ENCODE assay signal across 9 mouse cellular contexts in the genomic region with DNA sequence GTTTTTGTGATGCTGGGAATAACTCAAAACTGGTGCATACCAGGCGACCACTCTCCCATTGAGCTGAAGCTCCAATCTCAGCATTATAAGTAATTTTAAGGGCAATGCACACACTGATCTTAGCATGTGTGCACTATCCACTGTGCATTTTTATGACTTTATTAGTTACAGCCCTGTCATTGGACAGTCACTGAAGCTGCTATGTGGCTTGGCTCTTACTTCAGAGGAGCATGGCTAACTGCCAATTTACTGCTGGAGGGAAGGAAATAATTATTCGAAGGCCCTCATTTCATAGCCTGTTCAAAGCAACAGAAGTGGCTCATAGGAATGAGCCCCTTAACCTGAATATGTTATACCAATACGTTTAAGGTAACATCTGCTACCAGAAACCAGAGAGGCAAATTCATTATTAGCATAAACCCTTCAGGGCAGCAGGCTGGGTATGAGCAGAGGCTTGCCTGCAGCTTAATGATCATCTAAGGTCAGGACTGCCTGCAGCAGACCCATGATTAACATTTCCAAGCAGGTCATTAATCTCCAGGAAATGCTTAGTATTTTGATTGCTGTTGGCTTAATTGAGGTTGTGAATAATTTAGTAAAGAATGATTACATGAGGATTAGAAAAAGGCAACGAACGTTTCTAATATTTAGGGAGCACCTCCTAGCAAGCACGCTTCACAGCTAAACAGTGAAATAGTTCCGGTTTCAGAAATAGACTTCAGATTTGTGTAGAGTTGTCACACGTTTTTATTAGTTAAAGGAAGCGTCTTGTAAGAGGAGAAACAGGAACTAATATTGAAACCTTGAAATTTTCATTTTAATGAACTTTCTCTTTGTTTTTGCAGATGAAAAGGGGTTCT. TPM values are rescaled to one million over a fixed set of nuclear protein-coding genes. Genes with fewer than 3 reads are reported as not detected.
DNase-seq lines count a peak whose midpoint lies in the region; ATAC-seq and TF ChIP-seq lines count a peak whose summit lies in the region.
"Had no signal": no experiment of that assay in that cellular context is flagged by ENCODE, and none has a peak within 500 bp of the region (broad histone marks: within the 10 kb centered on the region; RNA-seq: fewer than 3 reads in every experiment).

No protein-coding gene starts in this region.

- H3K4me1 ChIP-seq in intestine, embryonic 15.5 days (replicated peaks) = no peaks in the 10 kb centered on the region
- no peaks in the 10 kb centered on the region; the same call in 1 of the 2 replicates for H3K4me1 ChIP-seq in intestine, postnatal 0 days (replicated peaks; ENCODE audit: control insufficient read depth, insufficient read depth, low read length)
- H3K4me1 ChIP-seq in embryonic facial prominence, embryonic 11.5 days (ENCODE audit: control insufficient read depth, insufficient read depth, low read length) = no peaks in the 10 kb centered on the region
- no peaks in the 10 kb centered on the region; the same call in 1 of the 2 replicates for H3K4me1 ChIP-seq in kidney, adult 2 months (ENCODE audit: control insufficient read depth, insufficient read depth, low read length)
- H3K4me1 ChIP-seq in midbrain, embryonic 13.5 days (replicated peaks) = 0 out of 2 replicates have a peak, but pooled peaks cover 5% of the 10 kb centered on the region

- no peaks in the 10 kb centered on the region for H3K9me3 ChIP-seq in intestine, embryonic 15.5 days
- no peaks in the 10 kb centered on the region for H3K9me3 ChIP-seq in intestine, postnatal 0 days (ENCODE audit: control insufficient read depth)
- H3K9me3 ChIP-seq in embryonic facial prominence, embryonic 11.5 days (replicated peaks; ENCODE audit: control insufficient read depth, low read length) = no peaks in the 10 kb centered on the region
- H3K9me3 ChIP-seq in midbrain, embryonic 13.5 days = no peaks in the 10 kb centered on the region
- H3K9me3 ChIP-seq: liver, embryonic 15.5 days had no signal

- WGBS in intestine, embryonic 15.5 days = 51% methylated on average over 9 of the region's 9 CpGs
- WGBS in intestine, postnatal 0 days = 47% methylated on average over 9 of the region's 9 CpGs
- 56% methylated on average over 9 of the region's 9 CpGs for WGBS in embryonic facial prominence, embryonic 11.5 days
- 16% methylated on average over 9 of the region's 9 CpGs for WGBS in kidney, adult 2 months
- 38% methylated on average over 9 of the region's 9 CpGs for WGBS in midbrain, embryonic 13.5 days

- no peak for TF ChIP-seq POLR2A in kidney, adult 2 months (IDR thresholded peaks at IDR 0.05; ENCODE audit: low read depth, low read length)

- H3K27me3 ChIP-seq in intestine, embryonic 15.5 days (replicated peaks) = no peaks in the 10 kb centered on the region
- no peaks in the 10 kb centered on the region for H3K27me3 ChIP-seq in intestine, postnatal 0 days (replicated peaks; ENCODE audit: control insufficient read depth, insufficient read depth, low read length)
- H3K27me3 ChIP-seq in embryonic facial prominence, embryonic 11.5 days (ENCODE audit: control insufficient read depth, insufficient read depth, low read length) = no peaks in the 10 kb centered on the region
- H3K27me3 ChIP-seq in kidney, adult 2 months (replicated peaks; ENCODE audit: control insufficient read depth, insufficient read depth, low read length) = no peaks in the 10 kb centered on the region
- no peaks in the 10 kb centered on the region for H3K27me3 ChIP-seq in midbrain, embryonic 13.5 days
- H3K27me3 ChIP-seq: liver, embryonic 15.5 days had no signal

- no peak overlapping the region for H3K4me3 ChIP-seq in intestine, embryonic 15.5 days (replicated peaks)
- H3K4me3 ChIP-seq in intestine, postnatal 0 days (ENCODE audit: low read depth, low read length) = no peak overlapping the region
- H3K4me3 ChIP-seq in embryonic facial prominence, embryonic 11.5 days (ENCODE audit: low read depth, low read length) = no peak overlapping the region
- H3K4me3 ChIP-seq in kidney, adult 2 months (ENCODE audit: insufficient read depth, low read depth, low read length) = no peak overlapping the region
- no peak overlapping the region for H3K4me3 ChIP-seq in midbrain, embryonic 13.5 days (replicated peaks)
- H3K4me3 ChIP-seq: liver, embryonic 15.5 days had no signal

- no peaks in the 10 kb centered on the region for H3K36me3 ChIP-seq in intestine, embryonic 15.5 days
- H3K36me3 ChIP-seq in intestine, postnatal 0 days (ENCODE audit: control insufficient read depth, insufficient read depth) = no peaks in the 10 kb centered on the region
- no peaks in the 10 kb centered on the region for H3K36me3 ChIP-seq in embryonic facial prominence, embryonic 11.5 days (replicated peaks; ENCODE audit: control insufficient read depth, insufficient read depth, low read depth, low read length)
- H3K36me3 ChIP-seq in kidney, adult 2 months (ENCODE audit: control insufficient read depth, insufficient read depth, low read length) = no peaks in the 10 kb centered on the region; the same call in 1 of the 2 replicates
- no peaks in the 10 kb centered on the region for H3K36me3 ChIP-seq in midbrain, embryonic 13.5 days
- H3K36me3 ChIP-seq: liver, embryonic 15.5 days had no signal

- H3K9ac ChIP-seq in intestine, embryonic 15.5 days = no peak overlapping the region
- H3K9ac ChIP-seq in intestine, postnatal 0 days (ENCODE audit: low read depth, low read length) = no peak overlapping the region
- no peak overlapping the region for H3K9ac ChIP-seq in embryonic facial prominence, embryonic 11.5 days (replicated peaks; ENCODE audit: low read length)
- H3K9ac ChIP-seq in midbrain, embryonic 13.5 days (replicated peaks) = no peak overlapping the region
- H3K9ac ChIP-seq: liver, embryonic 15.5 days had no signal

- TF ChIP-seq CTCF in intestine, postnatal 0 days (IDR thresholded peaks at IDR 0.05; ENCODE audit: low read depth) = no peak
- no peak for TF ChIP-seq CTCF in kidney, adult 2 months (conservative IDR thresholded peaks at IDR 0.05; ENCODE audit: insufficient read depth, insufficient read length, low read depth, low read length)

- no peak overlapping the region for H3K27ac ChIP-seq in intestine, embryonic 15.5 days
- H3K27ac ChIP-seq in intestine, postnatal 0 days (ENCODE audit: low read depth, low read length) = no peak overlapping the region
- H3K27ac ChIP-seq in embryonic facial prominence, embryonic 11.5 days (replicated peaks; ENCODE audit: low read depth, low read length) = no peak overlapping the region
- H3K27ac ChIP-seq in kidney, adult 2 months (ENCODE audit: insufficient read depth, low read depth, low read length) = no peak overlapping the region
- H3K27ac ChIP-seq in midbrain, embryonic 13.5 days = peak overlapping the region; percentile 64
- H3K27ac ChIP-seq: liver, embryonic 15.5 days had no signal

- peak; percentile 61 for ATAC-seq in intestine, embryonic 15.5 days
- no peak for ATAC-seq in intestine, postnatal 0 days
- ATAC-seq in embryonic facial prominence, embryonic 11.5 days (replicated peaks; ENCODE audit: insufficient number of reproducible peaks, low FRiP score, low TSS enrichment, low read depth) = peak; percentile 81
- peak; percentile 98 for ATAC-seq in midbrain, embryonic 13.5 days
- no peak for ATAC-seq in erythroblast, adult 5-6 weeks (replicated peaks; ENCODE audit: low FRiP score, poor library complexity, severe bottlenecking)

- H3K4me2 ChIP-seq in intestine, embryonic 15.5 days (replicated peaks) = no peak overlapping the region
- H3K4me2 ChIP-seq in intestine, postnatal 0 days (replicated peaks; ENCODE audit: low read depth) = no peak overlapping the region
- H3K4me2 ChIP-seq in embryonic facial prominence, embryonic 11.5 days (ENCODE audit: low read depth, low read length) = no peak overlapping the region
- no peak overlapping the region for H3K4me2 ChIP-seq in midbrain, embryonic 13.5 days (replicated peaks)
- H3K4me2 ChIP-seq: liver, embryonic 15.5 days had no signal

- peak; percentile 46 for DNase-seq in embryonic facial prominence, embryonic 11.5 days (ENCODE audit: low spot score)
- DNase-seq in kidney, adult 2 months = peak; percentile 68
- DNase-seq in gastrocnemius, postnatal 10 days = no peak
- DNase-seq in urinary bladder, postnatal 25 days (ENCODE audit: low spot score) = no peak

RNA-seq across cellular contexts. Expression of gene Spata9, which starts 25.4 kb away (rescaled TPM):
- 0.41 and 0.44 TPM in 2 replicates for polyA plus RNA-seq in intestine, embryonic 15.5 days (2015; fragmentation: Nextera tagmentation; extraction: Ambion mirVana)
- polyA plus RNA-seq in intestine, postnatal 0 days (2015; fragmentation: Nextera tagmentation; extraction: Ambion mirVana) = 0.39 and 0.51 TPM in 2 replicates
- polyA plus RNA-seq in embryonic facial prominence, embryonic 11.5 days (2014; fragmentation: Nextera tagmentation; extraction: Ambion mirVana) = 0.66 and 0.67 TPM in 2 replicates
- not detected in 2 replicates for polyA plus RNA-seq in kidney, adult 2 months (2012; rRNA removed)
- 1.9 and 2.8 TPM in 2 replicates for polyA plus RNA-seq in midbrain, embryonic 13.5 days (2015; fragmentation: Nextera tagmentation; extraction: Ambion mirVana)
- not detected in 2 replicates for total RNA-seq in erythroblast, adult 5-6 weeks (2015; ENCODE audit: low replicate concordance)
- not detected in 2 replicates for total RNA-seq in erythroblast, adult 5-6 weeks (2017; ENCODE audit: low replicate concordance)
- total RNA-seq in gastrocnemius, postnatal 10 days (2021) = not detected

RNA-seq across cellular contexts. Expression of gene Rfesd, which starts 26.1 kb away (rescaled TPM):
- 19.9 and 21.2 TPM in 2 replicates for polyA plus RNA-seq in intestine, embryonic 15.5 days (2015; fragmentation: Nextera tagmentation; extraction: Ambion mirVana)
- polyA plus RNA-seq in intestine, postnatal 0 days (2015; fragmentation: Nextera tagmentation; extraction: Ambion mirVana) = 16.6 and 16.7 TPM in 2 replicates
- 21.9 and 23.4 TPM in 2 replicates for polyA plus RNA-seq in embryonic facial prominence, embryonic 11.5 days (2014; fragmentation: Nextera tagmentation; extraction: Ambion mirVana)
- polyA plus RNA-seq in kidney, adult 2 months (2012; rRNA removed) = 5.8 and 7.1 TPM in 2 replicates
- 18.6 and 20.3 TPM in 2 replicates for polyA plus RNA-seq in midbrain, embryonic 13.5 days (2015; fragmentation: Nextera tagmentation; extraction: Ambion mirVana)
- total RNA-seq in erythroblast, adult 5-6 weeks (2015; ENCODE audit: low replicate concordance) = 10.9 and 38.2 TPM in 2 replicates
- 17.5 and 29.4 TPM in 2 replicates for total RNA-seq in erythroblast, adult 5-6 weeks (2017; ENCODE audit: low replicate concordance)
- 10 to 100 TPM; 11.8 to 14.8 TPM for total RNA-seq in gastrocnemius, postnatal 10 days (2021)

RNA-seq across cellular contexts. Expression of gene Rhobtb3, which starts 48.7 kb away (rescaled TPM):
- polyA plus RNA-seq in intestine, embryonic 15.5 days (2015; fragmentation: Nextera tagmentation; extraction: Ambion mirVana) = 28.0 and 31.1 TPM in 2 replicates
- 10.1 and 10.6 TPM in 2 replicates for polyA plus RNA-seq in intestine, postnatal 0 days (2015; fragmentation: Nextera tagmentation; extraction: Ambion mirVana)
- 78.4 and 88.5 TPM in 2 replicates for polyA plus RNA-seq in embryonic facial prominence, embryonic 11.5 days (2014; fragmentation: Nextera tagmentation; extraction: Ambion mirVana)
- polyA plus RNA-seq in kidney, adult 2 months (2012; rRNA removed) = 2.6 and 3.7 TPM in 2 replicates
- 31.5 and 32.9 TPM in 2 replicates for polyA plus RNA-seq in midbrain, embryonic 13.5 days (2015; fragmentation: Nextera tagmentation; extraction: Ambion mirVana)
- 0.63 and 0.96 TPM in 2 replicates for total RNA-seq in erythroblast, adult 5-6 weeks (2015; ENCODE audit: low replicate concordance)
- total RNA-seq in erythroblast, adult 5-6 weeks (2017; ENCODE audit: low replicate concordance) = 0.28 and 1.4 TPM in 2 replicates
- 10 to 100 TPM; 23.1 to 26.0 TPM for total RNA-seq in gastrocnemius, postnatal 10 days (2021)

Comparison
In these comparisons a context has a peak if more than half of its experiments do, and no peak if none do; other contexts are left out.
1. ATAC-seq: peak in intestine, embryonic 15.5 days (single experiment), embryonic facial prominence, embryonic 11.5 days (single experiment) and midbrain, embryonic 13.5 days (single experiment); none in intestine, postnatal 0 days (single experiment) and erythroblast, adult 5-6 weeks (single experiment).
2. DNase-seq: peak in embryonic facial prominence, embryonic 11.5 days (single experiment) and kidney, adult 2 months (single experiment); none in gastrocnemius, postnatal 10 days (single experiment) and urinary bladder, postnatal 25 days (single experiment).